Mouse (Mus musculus) megakaryocyte, embryonic 14.5 days (primary cell): ENCODE results near the gene Gm49337.

ENCODE experiments used
- FLI1 ChIP-seq: IDR thresholded peaks from 2 replicates; pipeline ENCODE4 v1.6.1; 2012; ENCODE audit warnings: low read length, inconsistent platforms, mixed read lengths
- GATA1 ChIP-seq: IDR thresholded peaks from 3 replicates; pipeline ENCODE4 v1.6.1; 2012; ENCODE audit warnings: mixed read lengths, low read length, inconsistent platforms, borderline replicate concordance

GRCm38 (mm10) chr4:116293296-116293695, 120.1 kb downstream of the Gm49337 start:
- TF ChIP-seq FLI1 (no peak), GATA1 (no peak)
